Mouse (Mus musculus): ENCODE results near the gene Tnfaip8l2.

- TF ChIP-seq CTCF (IDR thresholded peaks at IDR 0.05; ENCODE audit: borderline replicate concordance, control insufficient read depth, extremely low read depth, insufficient read depth, low read length, poor library complexity) (peak; percentile 89), POLR2A (IDR thresholded peaks at IDR 0.05; ENCODE audit: control insufficient read depth, extremely low read depth, insufficient read depth, low read length, poor library complexity) (no peak)
Observed at GRCm38 (mm10) chr3:95142617-95143011, 454 bp upstream of the Tnfaip8l2 start.

All from thymus, adult 2 months (tissue).